Mouse (Mus musculus) liver, adult 2 months (tissue): Measurements from ENCODE around the gene Gm7534. TPM values are rescaled to one million over a fixed set of nuclear protein-coding genes. Genes with fewer than 3 reads are reported as not detected.
A peak's percentile ranks its signal among the peaks of the same experiment; 100 is the strongest.

Experiments
- DNase-seq: peaks from one replicate; pipeline ENCODE4 v3.0.0-alpha.2; 2011; ENCODE audit warnings: low read depth, low spot score; ENCODE audit errors: extremely low read depth
- H3K27ac ChIP-seq: fragments of 200-500 bp; replicated peaks from 2 replicates; pipeline ENCODE4 v1.5.1; 2012; ENCODE audit warnings: low read depth, mild to moderate bottlenecking, control low read depth, inconsistent platforms, low read length; ENCODE audit not compliant: insufficient read depth
- H3K27me3 ChIP-seq: fragments of 200-500 bp; 2 replicates; pipeline ENCODE4 v1.6.1; 2012; ENCODE audit warnings: mild to moderate bottlenecking, moderate library complexity, low read length, inconsistent platforms; ENCODE audit not compliant: control insufficient read depth, insufficient read depth
- H3K36me3 ChIP-seq: fragments of 200-500 bp; 2 replicates; pipeline ENCODE4 v1.6.1; 2012; ENCODE audit warnings: low read length, inconsistent platforms; ENCODE audit not compliant: control insufficient read depth, insufficient read depth
- H3K4me1 ChIP-seq: fragments of 200-500 bp; 2 replicates; pipeline ENCODE4 v1.6.1; 2011; ENCODE audit warnings: low read length; ENCODE audit not compliant: control insufficient read depth, insufficient read depth
- H3K4me3 ChIP-seq: fragments of 200-500 bp; 2 replicates; pipeline ENCODE4 v1.5.1; 2011; ENCODE audit warnings: low read depth, mild to moderate bottlenecking, control low read depth, low read length, moderate library complexity; ENCODE audit not compliant: insufficient read depth
- H3K79me2 ChIP-seq: fragments of 200-500 bp; 2 replicates; pipeline ENCODE4 v1.6.1; 2012; ENCODE audit warnings: inconsistent platforms, mild to moderate bottlenecking, low read length, moderate library complexity; ENCODE audit not compliant: control insufficient read depth, insufficient read depth
- H3K9ac ChIP-seq: fragments of 200-500 bp; 2 replicates; pipeline ENCODE4 v1.6.1; 2012; ENCODE audit warnings: low read depth, mild to moderate bottlenecking, control low read depth, inconsistent platforms, low read length
- CTCF ChIP-seq: fragments of 200-500 bp; IDR thresholded peaks from 2 replicates; pipeline ENCODE4 v1.5.1; 2011; ENCODE audit warnings: low read depth, low read length, control low read depth
- POLR2A ChIP-seq: fragments of 200-500 bp; IDR thresholded peaks from 2 replicates; pipeline ENCODE4 v1.6.1; 2011; ENCODE audit warnings: low read length, control low read depth; ENCODE audit not compliant: insufficient read depth; ENCODE audit errors: extremely low read depth
- WGBS: fragments of 180-500 bp; shearing (Covaris S2); methylation state at CpG from one replicate; pipeline ENCODE4 v1.1.7; 2018; 5-methylcytosine and 5-hydroxymethylcytosine counted together
- polyA plus RNA-seq: library from polyadenylated mRNA; depleted of rRNA; stranded (reverse); fragments of >200 nt; gene quantifications from 2 replicates; pipeline ENCODE4 v1.2.3, GENCODE M21; 2012
- total RNA-seq: library from RNA; depleted of rRNA; stranded (reverse); fragments of >200 nt; gene quantifications from 2 replicates; pipeline ENCODE4 v1.2.3, GENCODE M21; 2014

Gm7534 gene
- total and polyA plus RNA-seq, 2 experiments, result not detected

- Histone ChIP-seq H3K9ac (no peak overlapping the region), H3K27ac (no peak overlapping the region), H3K27me3 (no peaks in the 10 kb centered on the region), H3K4me3 (no peak overlapping the region), H3K4me1 (no peaks in the 10 kb centered on the region), H3K36me3 (no peaks in the 10 kb centered on the region), H3K79me2 (no peaks in the 10 kb centered on the region)
- no peak for DNase-seq
- 54% methylated on average over 11 of the region's 11 CpGs for WGBS
- TF ChIP-seq CTCF (no peak), POLR2A (no peak)
Observed at GRCm38 (mm10) chr4:134222793-134223600, 20.2 kb upstream of the Gm7534 start.

- H3K79me2 ChIP-seq, result no peaks in the 10 kb centered on the region
- DNase-seq, result no peak
- no peaks in the 10 kb centered on the region for H3K27me3 ChIP-seq
- no peak for TF ChIP-seq POLR2A
- 51% methylated on average over 6 of the region's 6 CpGs for WGBS
- H3K4me1 ChIP-seq, result no peaks in the 10 kb centered on the region
- H3K9ac ChIP-seq, result no peak overlapping the region
- no peak overlapping the region for H3K27ac ChIP-seq
- H3K36me3 ChIP-seq, result no peaks in the 10 kb centered on the region
- no peak overlapping the region for H3K4me3 ChIP-seq
Observed at GRCm38 (mm10) chr4:134206488-134207053, 3.8 kb upstream of the Gm7534 start.

GRCm38 (mm10) chr4:134203340-134203896 is 614 bp upstream of the Gm7534 start:
- WGBS, result 80% methylated on average over 17 of the region's 17 CpGs
- H3K36me3 ChIP-seq, result no peaks in the 10 kb centered on the region
- no peak overlapping the region for H3K4me3 ChIP-seq
- H3K27me3 ChIP-seq, result no peaks in the 10 kb centered on the region
- H3K27ac ChIP-seq, result no peak overlapping the region
- H3K9ac ChIP-seq, result no peak overlapping the region
- DNase-seq, result no peak
- no peaks in the 10 kb centered on the region for H3K79me2 ChIP-seq
- H3K4me1 ChIP-seq, result no peaks in the 10 kb centered on the region
- TF ChIP-seq CTCF (no peak), POLR2A (no peak)

GRCm38 (mm10) chr4:134199371-134199770 is 3.4 kb downstream of the Gm7534 start:
- H3K36me3 ChIP-seq, result no peaks in the 10 kb centered on the region
- H3K79me2 ChIP-seq, result no peaks in the 10 kb centered on the region
- H3K27ac ChIP-seq, result no peak overlapping the region
- H3K4me3 ChIP-seq, result no peak overlapping the region
- WGBS, result 82% methylated on average over 2 of the region's 2 CpGs
- no peak overlapping the region for H3K9ac ChIP-seq
- H3K4me1 ChIP-seq, result no peaks in the 10 kb centered on the region
- DNase-seq, result no peak
- H3K27me3 ChIP-seq, result no peaks in the 10 kb centered on the region
- TF ChIP-seq CTCF, result no peak
- no peak for TF ChIP-seq POLR2A

- Histone ChIP-seq H3K4me3 (peak overlapping the region; percentile 78), H3K27me3 (no peaks in the 10 kb centered on the region), H3K79me2 (peaks cover 18% of the 10 kb centered on the region), H3K9ac (peak overlapping the region; percentile 86), H3K27ac (peak overlapping the region; percentile 74), H3K36me3 (no peaks in the 10 kb centered on the region), H3K4me1 (peaks cover 13% of the 10 kb centered on the region)
- WGBS, result 1% methylated on average over 22 of the region's 22 CpGs
- DNase-seq, result no peak
- no peak for TF ChIP-seq POLR2A
Observed at GRCm38 (mm10) chr4:134186268-134186667, 16.5 kb downstream of the Gm7534 start.

- Histone ChIP-seq H3K9ac (no peak overlapping the region; the same call in 1 of the 2 replicates), H3K4me1 (peaks cover 13% of the 10 kb centered on the region), H3K27ac (no peak overlapping the region), H3K79me2 (peaks cover 25% of the 10 kb centered on the region), H3K36me3 (no peaks in the 10 kb centered on the region), H3K27me3 (no peaks in the 10 kb centered on the region), H3K4me3 (peak overlapping the region; percentile 78; the same call in 1 of the 2 replicates)
- no peak for TF ChIP-seq CTCF
- TF ChIP-seq POLR2A, result no peak
- no peak for DNase-seq
- WGBS, result 49% methylated on average over 3 of the region's 3 CpGs
Observed at GRCm38 (mm10) chr4:134185569-134185968, 17.2 kb downstream of the Gm7534 start.
